Comparison of ENCODE assay signal across 9 mouse cellular contexts in genomic region chr8:71731652-71732230, GRCm38 (mm10). TPM values are rescaled to one million over a fixed set of nuclear protein-coding genes. Genes with fewer than 3 reads are reported as not detected.
DNase-seq lines count a peak whose midpoint lies in the region; ATAC-seq and TF ChIP-seq lines count a peak whose summit lies in the region.
"Had no signal": no experiment of that assay in that cellular context is flagged by ENCODE, and none has a peak within 500 bp of the region (broad histone marks: within the 10 kb centered on the region; RNA-seq: fewer than 3 reads in every experiment).

No protein-coding gene starts in this region.

- no peak for TF ChIP-seq EP300 in stomach, postnatal 0 days (optimal IDR thresholded peaks at IDR 0.05)

- peak; percentile 62 for DNase-seq in kidney, adult 2 months
- peak; percentile 70 to 80 for DNase-seq in CD8-positive naive resting alpha-beta T cell, adult 2 months (ENCODE audit: low read depth in 2 of 2, low spot score in 2 of 2)
- peak; percentile 79 for DNase-seq in adrenal gland, adult 2 months
- peak; percentile 67 for DNase-seq in lung, postnatal 14 days
- DNase-seq in stomach, postnatal 0 days (ENCODE audit: low spot score) = peak; percentile 78
- DNase-seq in left cerebral cortex, adult 8-10 months (ENCODE audit: low spot score in 2 of 2) = no peak

- H3K4me3 ChIP-seq in kidney, adult 2 months (ENCODE audit: insufficient read depth, low read depth, low read length) = no peak overlapping the region
- no peak overlapping the region for H3K4me3 ChIP-seq in kidney, embryonic 16.5 days (ENCODE audit: low read length)
- no peak overlapping the region for H3K4me3 ChIP-seq in embryonic fibroblast, embryonic 13.5 days (ENCODE audit: insufficient read depth, low read length)
- H3K4me3 ChIP-seq in stomach, postnatal 0 days (ENCODE audit: low read depth, low read length) = no peak overlapping the region
- H3K4me3 ChIP-seq: embryonic facial prominence, embryonic 12.5 days had no signal

- no peak overlapping the region for H3K9ac ChIP-seq in kidney, embryonic 16.5 days (replicated peaks; ENCODE audit: low read length)
- H3K9ac ChIP-seq in stomach, postnatal 0 days (ENCODE audit: low read length) = no peak overlapping the region
- H3K9ac ChIP-seq: embryonic facial prominence, embryonic 12.5 days had no signal

- H3K27ac ChIP-seq in kidney, adult 2 months (ENCODE audit: insufficient read depth, low read depth, low read length) = no peak overlapping the region
- H3K27ac ChIP-seq in kidney, embryonic 16.5 days (ENCODE audit: low read length) = no peak overlapping the region
- H3K27ac ChIP-seq in embryonic fibroblast, embryonic 13.5 days (ENCODE audit: insufficient read depth, low read length) = no peak overlapping the region
- no peak overlapping the region for H3K27ac ChIP-seq in stomach, postnatal 0 days (replicated peaks)
- H3K27ac ChIP-seq: embryonic facial prominence, embryonic 12.5 days had no signal

- WGBS in kidney, adult 2 months = 49% methylated on average over 3 of the region's 3 CpGs
- 50% methylated on average over 3 of the region's 3 CpGs for WGBS in kidney, embryonic 16.5 days
- whole genome bisulfite sequencing in stomach, postnatal 0 days = 51% methylated on average over 3 of the region's 3 CpGs

- H3K9me3 ChIP-seq in kidney, embryonic 16.5 days (ENCODE audit: low read length) = no peaks in the 10 kb centered on the region
- no peaks in the 10 kb centered on the region for H3K9me3 ChIP-seq in stomach, postnatal 0 days (ENCODE audit: control insufficient read depth, low read length)
- H3K9me3 ChIP-seq: embryonic facial prominence, embryonic 12.5 days had no signal

- peak; percentile 57 for TF ChIP-seq CTCF in kidney, adult 2 months (conservative IDR thresholded peaks at IDR 0.05; ENCODE audit: insufficient read depth, insufficient read length, low read depth, low read length)
- TF ChIP-seq CTCF in embryonic fibroblast, embryonic 13.5 days (IDR thresholded peaks at IDR 0.05; ENCODE audit: borderline replicate concordance, insufficient read depth, low read length) = peak; percentile 45; the same call in 1 of the 2 replicates
- TF ChIP-seq CTCF in stomach, postnatal 0 days (IDR thresholded peaks at IDR 0.05; ENCODE audit: low read depth) = peak; percentile 78

- H3K27me3 ChIP-seq in kidney, adult 2 months (replicated peaks; ENCODE audit: control insufficient read depth, insufficient read depth, low read length) = no peaks in the 10 kb centered on the region
- peaks cover 3% of the 10 kb centered on the region; the same call in 1 of the 2 replicates for H3K27me3 ChIP-seq in kidney, embryonic 16.5 days (ENCODE audit: insufficient read depth, low read length)
- no peaks in the 10 kb centered on the region for H3K27me3 ChIP-seq in stomach, postnatal 0 days (ENCODE audit: control insufficient read depth, insufficient read depth, low read length)

- H3K4me1 ChIP-seq in kidney, adult 2 months (ENCODE audit: control insufficient read depth, insufficient read depth, low read length) = no peaks in the 10 kb centered on the region
- peaks cover 5% of the 10 kb centered on the region; the same call in 1 of the 2 replicates for H3K4me1 ChIP-seq in kidney, embryonic 16.5 days (ENCODE audit: insufficient read depth, low read length)
- H3K4me1 ChIP-seq in embryonic fibroblast, embryonic 13.5 days (ENCODE audit: control insufficient read depth, insufficient read depth, low read length) = no peaks in the 10 kb centered on the region
- H3K4me1 ChIP-seq in stomach, postnatal 0 days (replicated peaks; ENCODE audit: control insufficient read depth, insufficient read depth) = no peaks in the 10 kb centered on the region; the same call in 1 of the 2 replicates

- H3K36me3 ChIP-seq in kidney, adult 2 months (ENCODE audit: control insufficient read depth, insufficient read depth, low read length) = no peaks in the 10 kb centered on the region
- H3K36me3 ChIP-seq in kidney, embryonic 16.5 days (ENCODE audit: insufficient read depth, low read length) = no peaks in the 10 kb centered on the region
- H3K36me3 ChIP-seq in stomach, postnatal 0 days (ENCODE audit: control insufficient read depth, insufficient read depth, low read length) = no peaks in the 10 kb centered on the region
- H3K36me3 ChIP-seq: embryonic facial prominence, embryonic 12.5 days had no signal

- no peak for ATAC-seq in kidney, embryonic 16.5 days (ENCODE audit: low FRiP score, low TSS enrichment)
- ATAC-seq in stomach, postnatal 0 days (ENCODE audit: low FRiP score, low TSS enrichment) = peak; percentile 39; the same call in 1 of the 2 replicates

- TF ChIP-seq POLR2A in kidney, adult 2 months (IDR thresholded peaks at IDR 0.05; ENCODE audit: low read depth, low read length) = no peak
- TF ChIP-seq POLR2A in embryonic fibroblast, embryonic 13.5 days (IDR thresholded peaks at IDR 0.05; ENCODE audit: low read depth, low read length) = no peak

- H3K4me2 ChIP-seq in kidney, embryonic 16.5 days (replicated peaks; ENCODE audit: low read depth, low read length) = no peak overlapping the region
- H3K4me2 ChIP-seq in stomach, postnatal 0 days (replicated peaks; ENCODE audit: low read depth) = no peak overlapping the region
- H3K4me2 ChIP-seq: embryonic facial prominence, embryonic 12.5 days had no signal

RNA-seq across cellular contexts. Expression of gene Fcho1, which starts 6.2 kb away (rescaled TPM):
- polyA plus RNA-seq in kidney, adult 2 months (2012; rRNA removed) = 4.2 and 9.5 TPM in 2 replicates
- polyA plus RNA-seq in kidney, embryonic 16.5 days (2015; fragmentation: Nextera tagmentation; extraction: Ambion mirVana) = 8.6 and 8.7 TPM in 2 replicates
- total RNA-seq in adrenal gland, adult 2 months (2021) = 1 to 10 TPM; 1.8 to 2.7 TPM
- polyA plus RNA-seq in adrenal gland, adult 2 months (2012; rRNA removed) = 8.2 and 10.6 TPM in 2 replicates
- not detected in 2 replicates for polyA plus RNA-seq in embryonic fibroblast, embryonic 13.5 days (2011; ENCODE audit: insufficient read length, low read depth, missing spikeins)
- polyA plus RNA-seq in stomach, postnatal 0 days (2015; fragmentation: Nextera tagmentation; extraction: Ambion mirVana) = 4.8 and 5.9 TPM in 2 replicates
- 100 to 1,000 TPM; 150 to 181 (median 159) TPM for total RNA-seq in left cerebral cortex, adult 8-10 months (2022)

RNA-seq across cellular contexts. Expression of gene B3gnt3, which starts 30.2 kb away (rescaled TPM):
- polyA plus RNA-seq in kidney, adult 2 months (2012; rRNA removed) = 5.5 and 5.9 TPM in 2 replicates
- 3.3 and 4.2 TPM in 2 replicates for polyA plus RNA-seq in kidney, embryonic 16.5 days (2015; fragmentation: Nextera tagmentation; extraction: Ambion mirVana)
- total RNA-seq in adrenal gland, adult 2 months (2021) = 1 to 10 TPM; 4.4 to 5.7 TPM
- polyA plus RNA-seq in adrenal gland, adult 2 months (2012; rRNA removed) = 14.4 and 17.5 TPM in 2 replicates
- 0.67 and 1.1 TPM in 2 replicates for polyA plus RNA-seq in embryonic fibroblast, embryonic 13.5 days (2011; ENCODE audit: insufficient read length, low read depth, missing spikeins)
- 35.9 and 36.9 TPM in 2 replicates for polyA plus RNA-seq in stomach, postnatal 0 days (2015; fragmentation: Nextera tagmentation; extraction: Ambion mirVana)
- under 1 TPM; 0.41 to 0.88 (median 0.70) TPM for total RNA-seq in left cerebral cortex, adult 8-10 months (2022)

RNA-seq across cellular contexts. Expression of gene Insl3, which starts 42.7 kb away (rescaled TPM):
- polyA plus RNA-seq in kidney, adult 2 months (2012; rRNA removed) = 14.5 and 17.8 TPM in 2 replicates
- polyA plus RNA-seq in kidney, embryonic 16.5 days (2015; fragmentation: Nextera tagmentation; extraction: Ambion mirVana) = 1.3 and 7.7 TPM in 2 replicates
- 1 to 10 TPM; 7.1 to 7.5 TPM for total RNA-seq in adrenal gland, adult 2 months (2021)
- polyA plus RNA-seq in adrenal gland, adult 2 months (2012; rRNA removed) = 39.2 and 39.3 TPM in 2 replicates
- polyA plus RNA-seq in embryonic fibroblast, embryonic 13.5 days (2011; ENCODE audit: insufficient read length, low read depth, missing spikeins) = 1.4 TPM in 1 of 2 replicates, not detected in the other
- 1.9 and 2.6 TPM in 2 replicates for polyA plus RNA-seq in stomach, postnatal 0 days (2015; fragmentation: Nextera tagmentation; extraction: Ambion mirVana)
- total RNA-seq in left cerebral cortex, adult 8-10 months (2022) = 1 to 10 TPM; 1.4 to 3.2 (median 2.1) TPM

RNA-seq across cellular contexts. Expression of gene Jak3, which starts 55.6 kb away (rescaled TPM):
- polyA plus RNA-seq in kidney, adult 2 months (2012; rRNA removed) = 15.1 and 16.5 TPM in 2 replicates
- 6.6 and 7.5 TPM in 2 replicates for polyA plus RNA-seq in kidney, embryonic 16.5 days (2015; fragmentation: Nextera tagmentation; extraction: Ambion mirVana)
- total RNA-seq in adrenal gland, adult 2 months (2021) = 10 to 100 TPM in 1 of 2 experiments, 1 to 10 TPM in 1; 9.4 to 19.0 TPM
- 32.3 and 44.2 TPM in 2 replicates for polyA plus RNA-seq in adrenal gland, adult 2 months (2012; rRNA removed)
- 5.0 and 6.1 TPM in 2 replicates for polyA plus RNA-seq in embryonic fibroblast, embryonic 13.5 days (2011; ENCODE audit: insufficient read length, low read depth, missing spikeins)
- polyA plus RNA-seq in stomach, postnatal 0 days (2015; fragmentation: Nextera tagmentation; extraction: Ambion mirVana) = 4.6 and 5.4 TPM in 2 replicates
- 1 to 10 TPM; 4.4 to 7.3 (median 6.1) TPM for total RNA-seq in left cerebral cortex, adult 8-10 months (2022)

Comparison
In these comparisons a context has a peak if more than half of its experiments do, and no peak if none do; other contexts are left out.
1. DNase-seq: peak in kidney, adult 2 months (single experiment), CD8-positive naive resting alpha-beta T cell, adult 2 months (2 of 2), adrenal gland, adult 2 months (single experiment), lung, postnatal 14 days (single experiment) and stomach, postnatal 0 days (single experiment); none in left cerebral cortex, adult 8-10 months (0 of 2).
2. Peak in every context shown above with its lines, with median percentiles within 50 percentile points of each other: CTCF ChIP-seq.